Mouse (Mus musculus) mesoderm, embryonic 11.5 days (tissue): ENCODE results near the gene Srsf4.

Source experiments
- DNase-seq: peaks from one replicate; pipeline ENCODE4 v3.0.0-alpha.2; 2012; ENCODE audit warnings: low read depth, low spot score

Srsf4 gene

DNA sequence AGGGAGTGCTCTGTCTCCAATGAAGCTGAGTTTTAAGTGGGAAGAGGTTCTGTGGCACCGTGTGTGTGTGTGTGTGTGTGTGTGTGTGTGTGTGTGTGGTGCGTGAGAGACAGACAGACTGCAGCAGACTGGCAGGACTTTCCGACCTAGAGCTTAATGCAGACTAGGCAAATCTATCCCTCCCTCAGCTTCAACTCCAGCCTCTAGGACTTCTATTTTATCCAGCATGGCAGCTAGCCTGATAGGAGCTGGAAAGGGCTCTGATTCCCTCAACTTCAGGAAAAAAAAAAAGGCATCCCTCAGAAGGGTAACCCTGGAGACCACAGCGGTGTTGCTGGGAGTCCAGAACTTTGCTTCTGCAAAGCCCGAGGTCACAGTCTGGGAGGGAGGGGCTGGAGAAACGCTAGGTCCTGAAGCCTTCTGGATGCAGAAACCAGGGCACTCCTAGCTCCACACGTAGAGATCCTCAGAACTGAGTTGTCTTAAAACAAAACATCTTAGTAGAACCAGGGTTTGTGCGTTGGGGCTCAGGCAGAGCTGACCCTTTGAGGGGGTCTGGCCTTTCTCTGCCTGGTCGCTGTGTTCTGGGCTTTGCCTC, 40.7 kb downstream of the Srsf4 start:
- DNase-seq: no peak

DNA sequence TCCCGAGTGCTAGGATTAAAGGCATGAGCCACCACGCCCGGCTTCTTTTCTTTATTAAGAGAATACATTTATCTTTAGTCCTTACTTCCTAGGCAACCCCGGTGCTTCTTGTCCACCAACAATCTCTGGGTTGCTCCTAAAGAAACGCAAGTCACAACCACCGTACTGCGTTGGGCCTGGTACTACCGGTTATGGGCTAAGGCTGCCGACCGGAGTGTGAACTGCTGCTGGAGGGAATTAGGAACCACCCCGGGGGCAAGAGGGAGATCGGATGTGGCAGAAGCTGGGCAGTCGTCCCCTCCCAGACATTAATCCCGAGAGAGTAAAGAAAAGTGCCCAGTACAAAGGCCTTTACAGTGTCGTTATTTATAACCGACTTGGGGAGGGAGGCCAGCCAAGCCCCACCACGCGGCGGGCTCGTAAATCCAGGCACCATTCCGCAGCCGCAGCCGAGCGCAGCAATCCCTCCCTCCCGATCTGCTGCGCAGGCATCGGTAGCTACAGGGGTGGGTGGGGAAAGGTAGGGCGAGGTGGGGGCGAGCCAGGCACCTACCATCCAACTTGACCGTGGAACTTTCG, 41.6 kb downstream of the Srsf4 start:
- DNase-seq: peak; percentile 83

GRCm38 (mm10) chr4:131915821-131916328, 42.5 kb downstream of the Srsf4 start:
- DNase-seq: no peak

GRCm38 (mm10) chr4:131916425-131916824, 43.0 kb downstream of the Srsf4 start:
- peak; percentile 80 for DNase-seq

DNA sequence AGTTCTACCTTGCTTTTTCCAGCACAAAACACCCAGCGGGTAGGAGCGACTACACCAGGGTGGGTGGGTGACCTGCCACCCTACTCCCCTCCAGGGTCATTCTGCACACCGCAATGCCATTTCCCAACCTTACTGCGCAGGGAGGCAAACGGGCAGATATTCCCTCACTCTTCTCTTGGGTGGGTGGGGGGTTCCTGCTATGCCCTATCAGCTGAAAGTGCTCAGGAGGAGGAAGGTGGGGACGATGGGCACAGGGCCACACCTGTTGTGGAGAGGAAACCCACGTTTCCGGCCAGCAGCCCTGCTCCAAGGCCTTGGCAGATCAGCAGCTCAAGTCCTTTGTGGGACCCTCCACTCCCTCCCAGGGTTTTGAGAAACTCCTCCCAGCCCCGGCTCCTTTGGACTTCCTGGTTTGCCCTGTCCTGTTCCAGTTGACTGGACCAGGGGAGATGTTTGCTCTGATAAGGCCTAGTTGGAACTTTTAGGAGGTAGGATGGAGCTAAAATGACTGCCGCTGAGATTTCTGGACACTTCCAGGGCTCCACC, 43.7 kb downstream of the Srsf4 start:
- DNase-seq: no peak

DNA sequence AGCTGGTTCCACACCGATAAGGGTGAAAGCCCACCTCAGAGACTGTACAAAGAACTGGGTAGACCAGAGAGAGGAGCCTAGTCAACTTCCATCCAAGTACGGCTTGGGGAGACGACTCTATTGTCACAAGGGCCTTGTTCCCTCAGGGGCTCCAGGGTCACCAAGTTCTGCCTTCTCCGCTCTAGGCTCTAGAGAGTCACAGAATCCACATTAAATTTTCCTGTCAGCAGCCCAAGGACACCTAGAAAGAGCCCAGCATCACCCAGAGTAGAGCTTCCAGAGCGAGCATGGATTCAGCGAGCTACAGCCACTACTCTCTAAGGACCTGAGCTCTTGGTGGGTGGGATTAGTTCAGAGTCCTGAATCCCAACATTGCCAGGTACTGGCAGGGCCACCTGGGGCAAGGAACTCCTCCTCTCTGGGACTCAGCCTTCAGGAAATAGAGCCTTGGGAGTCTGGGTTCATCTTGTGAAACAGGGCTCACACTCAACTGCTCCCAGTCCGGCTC, 44.7 kb downstream of the Srsf4 start:
- DNase-seq: no peak

DNA sequence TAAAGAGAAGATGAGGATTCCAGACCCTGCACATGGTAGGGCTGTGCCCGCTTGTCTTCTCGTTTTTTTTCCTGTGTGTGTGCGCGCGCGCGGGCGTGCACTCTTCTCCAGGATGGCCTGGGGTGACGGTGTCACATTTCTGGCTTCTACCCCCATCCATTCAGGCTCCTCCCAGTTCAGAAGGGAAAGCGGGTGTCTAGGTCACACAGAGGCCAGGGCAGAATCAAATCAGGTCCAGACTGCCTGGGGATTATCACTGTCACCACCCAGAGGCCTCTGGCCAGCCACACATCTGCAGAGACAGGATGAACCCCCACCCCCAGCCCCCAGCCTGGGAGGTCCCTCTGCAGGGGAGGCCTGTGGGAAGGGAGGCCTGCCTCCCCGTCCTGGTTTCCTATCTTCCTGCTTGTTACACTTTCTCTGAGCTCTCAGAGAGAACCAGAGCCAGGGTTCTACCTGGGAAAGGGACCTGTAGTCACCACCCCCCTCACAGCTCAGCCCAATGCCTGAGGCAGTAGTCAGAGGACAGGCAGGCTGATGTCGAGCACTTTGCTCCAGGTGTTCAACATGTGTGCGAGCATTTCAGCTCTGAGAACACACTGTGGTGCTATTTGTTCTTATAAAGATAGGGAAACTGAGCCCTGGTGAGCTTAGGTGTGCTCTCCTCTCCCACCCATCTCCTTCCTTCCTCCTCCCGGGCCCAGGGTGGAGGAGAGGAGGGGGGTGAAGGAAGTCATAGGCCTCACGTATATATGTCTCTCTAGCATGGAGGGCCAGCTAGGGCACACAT, 45.5 kb downstream of the Srsf4 start:
- DNase-seq: peak; percentile 87

DNA sequence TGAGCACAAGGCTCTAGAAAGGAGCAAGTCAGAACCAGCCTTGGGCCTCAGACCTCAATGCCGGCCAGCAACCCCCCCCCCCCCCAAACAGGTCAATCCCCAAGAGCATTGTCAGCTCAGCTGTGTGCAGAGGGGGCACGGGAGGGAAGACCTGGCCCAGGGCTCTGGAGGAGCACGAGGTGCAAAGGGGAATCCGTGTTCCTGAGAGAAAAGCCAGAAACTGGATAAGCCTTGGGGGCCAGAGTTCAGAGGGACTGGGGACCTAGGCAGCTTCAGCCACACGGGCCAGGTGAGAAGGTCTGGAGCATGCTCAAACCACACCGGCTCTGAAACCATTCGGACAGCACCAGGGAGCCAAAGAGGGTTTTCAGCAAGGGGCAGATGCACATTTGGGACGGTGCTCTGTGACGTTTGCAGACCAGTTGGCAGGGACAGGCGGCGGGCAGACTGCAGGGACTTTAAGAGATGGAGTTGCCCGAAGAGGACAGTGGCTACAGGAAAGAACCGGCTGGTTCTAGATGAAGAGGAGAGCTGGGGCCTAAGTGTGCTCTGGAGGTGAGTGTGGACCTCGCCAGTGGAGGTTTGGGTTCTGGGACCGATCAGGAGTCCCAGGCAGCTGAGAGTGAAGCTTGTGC, 46.2 kb downstream of the Srsf4 start:
- no peak for DNase-seq

DNA sequence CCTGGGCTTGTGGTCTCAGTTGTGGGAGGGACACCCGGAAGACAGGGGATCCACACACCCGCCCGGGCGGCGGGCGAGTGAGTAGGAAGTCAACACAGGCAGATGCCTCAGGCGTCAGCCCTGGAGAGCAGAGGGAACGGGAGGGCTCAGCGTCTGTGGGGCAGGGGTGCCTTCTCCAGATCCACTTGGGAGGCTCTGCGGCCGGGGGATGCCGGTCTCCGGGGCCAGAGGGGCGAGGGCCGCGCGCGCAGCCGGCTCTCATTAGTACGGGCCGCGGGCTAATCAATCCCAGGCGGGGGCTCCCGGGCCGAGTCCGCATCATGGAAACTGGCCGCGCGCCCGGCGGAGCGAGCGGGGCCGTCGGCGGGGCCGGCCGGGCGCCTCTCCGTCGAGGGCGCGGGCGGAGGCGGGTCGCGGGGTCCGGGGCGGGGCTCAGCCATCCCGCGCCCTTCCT, 46.8 kb downstream of the Srsf4 start:
- DNase-seq: peak; percentile 49

GRCm38 (mm10) chr4:131920595-131921351, 47.4 kb downstream of the Srsf4 start:
- DNase-seq: peak; percentile 71

DNA sequence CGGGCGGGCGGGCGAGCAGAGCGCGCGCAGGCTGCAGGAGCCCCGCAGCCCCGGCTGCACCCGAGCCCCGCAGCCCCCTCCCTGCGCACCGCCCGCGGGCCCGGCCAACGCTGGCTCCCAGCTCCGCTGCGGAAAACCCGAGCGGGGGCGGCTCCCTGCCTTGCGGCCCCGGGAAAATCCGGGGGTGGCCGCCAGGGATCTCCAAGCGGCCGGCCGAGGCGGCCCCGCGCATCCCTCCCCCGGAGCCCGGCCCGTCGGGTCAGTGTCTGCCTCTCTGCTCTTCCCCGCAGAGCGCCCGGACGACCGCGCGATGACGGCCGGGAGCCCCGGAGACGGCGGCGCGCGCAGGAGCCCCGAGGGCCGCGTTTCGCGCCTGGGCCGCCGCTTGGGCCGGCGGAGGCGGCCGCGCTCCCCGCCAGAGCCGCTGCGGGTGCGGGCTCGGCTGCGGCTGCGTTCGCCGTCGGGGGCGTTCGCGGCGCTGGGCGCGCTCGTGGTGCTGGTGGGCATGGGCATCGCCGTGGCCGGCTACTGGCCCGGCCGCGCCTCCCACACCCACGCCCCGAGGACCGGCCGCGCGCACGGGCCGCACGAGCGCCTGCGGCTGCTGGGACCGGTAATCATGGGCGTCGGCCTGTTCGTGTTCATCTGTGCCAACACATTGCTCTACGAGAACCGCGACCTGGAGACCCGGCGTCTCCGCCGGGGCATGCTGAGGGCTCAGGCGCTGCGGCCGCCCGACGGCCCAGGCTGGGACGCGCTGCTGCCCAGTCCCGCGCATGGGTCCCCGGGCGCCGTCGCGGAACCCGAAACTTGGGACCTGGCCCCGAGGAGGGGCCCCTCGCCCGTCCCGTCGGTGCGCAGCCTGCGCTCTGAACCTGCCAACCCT, 48.3 kb downstream of the Srsf4 start, which contains the start of gene Tmem200b:
TSS of gene Tmem200b (plus strand) at position 311 of the 886 bp plus-strand sequence.
- no peak for DNase-seq

- DNase-seq: no peak
Measured at GRCm38 (mm10) chr4:131922404-131922803, 49.0 kb downstream of the Srsf4 start.

GRCm38 (mm10) chr4:131924096-131924810, 50.8 kb downstream of the Srsf4 start:
- no peak for DNase-seq

DNA sequence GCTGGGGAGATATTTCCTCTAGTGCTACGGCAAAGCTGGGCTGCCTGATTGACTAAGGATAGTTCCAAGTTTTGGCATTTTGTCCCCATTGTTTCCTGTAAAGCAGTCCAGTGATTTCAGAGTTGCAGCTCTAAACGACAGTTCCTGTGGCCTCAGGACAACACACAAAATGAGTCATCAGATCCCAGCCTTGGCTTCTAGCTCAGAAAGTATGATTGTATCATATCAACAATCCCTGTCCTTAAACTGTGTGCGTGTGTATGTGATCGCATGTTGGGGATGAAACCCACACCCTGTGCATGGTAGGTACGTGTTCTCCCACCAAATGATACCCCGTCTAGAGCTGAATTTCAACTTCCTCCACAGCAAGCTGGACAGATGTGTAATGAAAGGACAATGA, 55.7 kb downstream of the Srsf4 start:
- DNase-seq: no peak

DNA sequence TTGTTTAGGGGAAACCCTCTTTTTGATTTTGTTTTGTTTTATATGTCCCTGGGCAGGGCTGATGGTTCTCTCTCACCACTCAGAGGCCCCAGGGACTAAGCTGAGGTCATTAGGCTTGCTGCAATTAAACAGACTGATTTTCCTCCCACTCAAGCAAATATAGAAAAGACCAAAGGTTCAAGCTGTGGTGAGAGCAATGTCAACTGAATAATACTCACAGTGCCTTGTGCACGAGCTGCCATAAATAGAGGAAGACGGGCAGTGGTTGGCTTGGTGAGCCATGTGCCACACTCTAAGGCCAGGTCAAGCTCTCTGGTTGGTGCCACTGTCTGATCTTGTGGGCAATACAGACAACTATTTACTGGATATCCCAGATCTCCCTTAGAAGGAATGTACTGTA, 66.0 kb downstream of the Srsf4 start:
- no peak for DNase-seq

- DNase-seq: no peak
Measured at GRCm38 (mm10) chr4:131940846-131941245, 67.4 kb downstream of the Srsf4 start.

DNA sequence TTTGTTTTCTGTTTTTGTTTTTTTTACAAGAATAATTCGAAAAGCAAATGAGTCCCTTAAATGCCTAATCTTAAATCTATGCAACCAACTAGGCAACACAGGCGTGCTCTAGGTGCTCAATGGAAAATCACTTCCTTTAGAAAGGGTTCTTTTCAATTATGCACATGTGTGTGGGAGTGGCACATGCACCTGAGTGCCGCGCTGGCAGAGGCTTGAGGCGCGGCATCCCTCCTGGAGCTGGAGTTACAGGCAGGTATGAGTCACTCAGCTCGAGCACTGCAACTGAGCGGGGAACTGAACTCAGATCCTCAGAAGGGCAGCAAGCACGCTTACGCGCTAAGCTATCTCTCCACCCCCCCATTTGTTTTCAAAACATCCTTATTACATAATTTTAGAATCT, 74.4 kb downstream of the Srsf4 start:
- DNase-seq: no peak

- DNase-seq: no peak
Measured at GRCm38 (mm10) chr4:131949903-131950302, 76.5 kb downstream of the Srsf4 start.

DNA sequence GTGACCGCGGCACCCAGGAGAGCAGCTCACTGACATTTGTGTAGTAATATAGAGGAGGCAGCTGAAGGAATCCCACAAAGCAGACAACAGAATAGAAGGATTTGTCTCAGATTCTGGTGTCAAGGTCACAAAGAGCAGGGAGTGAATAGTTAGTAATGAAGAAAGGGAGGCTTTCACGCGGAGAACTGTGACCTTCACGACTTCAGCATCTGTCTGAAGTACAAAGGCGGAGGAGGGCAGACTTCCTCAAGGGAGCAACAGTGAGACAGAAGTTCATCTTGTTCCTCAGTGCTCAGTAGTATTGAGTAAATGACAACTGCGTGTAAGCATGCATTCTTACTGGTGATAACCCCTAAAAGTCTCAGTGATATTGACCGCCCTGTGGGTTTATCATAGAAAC, 77.2 kb downstream of the Srsf4 start:
- DNase-seq: peak; percentile 25
